Mouse (Mus musculus) CH12.LX (cell line): ENCODE results near the gene Btbd3.

ENCODE experiments used
- BHLHE40 ChIP-seq: IDR thresholded peaks from 2 replicates; pipeline ENCODE4 v1.6.1; 2011; ENCODE audit warnings: mild to moderate bottlenecking, low read depth, low read length, improper control_type of control experiment
- CTCF ChIP-seq, 2 experiments: IDR thresholded peaks in 1 of 2; conservative IDR thresholded peaks in 1 of 2; 2 replicates each; pipeline ENCODE4 v1.5.1; 2011 to 2012; ENCODE audit warnings: low read depth in 2 of 2, low read length in 2 of 2, improper control_type of control experiment in 1 of 2, inconsistent platforms in 1 of 2, mild to moderate bottlenecking in 1 of 2, moderate library complexity in 1 of 2
- E2F4 ChIP-seq: IDR thresholded peaks from 2 replicates; pipeline ENCODE4 v1.6.1; 2011; ENCODE audit warnings: low read depth, low read length, improper control_type of control experiment; ENCODE audit not compliant: insufficient replicate concordance
- ELF1 ChIP-seq: IDR thresholded peaks from 2 replicates; pipeline ENCODE4 v1.6.1; 2014; ENCODE audit warnings: low read depth, mild to moderate bottlenecking, inconsistent platforms, low read length, improper control_type of control experiment
- EP300 ChIP-seq: IDR thresholded peaks from 2 replicates; pipeline ENCODE4 v1.6.1; 2011; ENCODE audit warnings: low read length, improper control_type of control experiment
- NRF1 ChIP-seq: IDR thresholded peaks from 2 replicates; pipeline ENCODE4 v1.6.1; 2014; ENCODE audit warnings: low read depth, mild to moderate bottlenecking, inconsistent platforms, low read length, improper control_type of control experiment, moderate library complexity
- POLR2A ChIP-seq: IDR thresholded peaks from 2 replicates; pipeline ENCODE4 v1.6.1; 2011; ENCODE audit warnings: low read depth, mild to moderate bottlenecking, improper control_type of control experiment, low read length
- RAD21 ChIP-seq: IDR thresholded peaks from 2 replicates; pipeline ENCODE4 v1.6.1; 2011; ENCODE audit warnings: low read depth, mild to moderate bottlenecking, low read length, improper control_type of control experiment, moderate library complexity

- TF ChIP-seq POLR2A (no peak), CTCF (conservative IDR thresholded peaks at IDR 0.05 in 1 of 2, IDR thresholded peaks at IDR 0.05 in 1 of 2; ENCODE audit: low read depth in 2 of 2, low read length in 2 of 2) (no peak), EP300 (no peak), NRF1 (no peak), E2F4 (no peak), RAD21 (no peak), ELF1 (no peak), BHLHE40 (no peak)
These were observed 332.7 kb downstream of the Btbd3 start for GRCm38 (mm10) chr2:138589105-138589504.
